Mouse (Mus musculus) E14TG2a.4 (cell line): ENCODE data around the gene Lysmd1.
"Not testable (repeated sequence)": the region's sequence is repeated elsewhere in the genome, so short reads cannot be mapped to it uniquely, and the experiment has no call there.

Experiments used
- H3K27me3 ChIP-seq: 2 replicates; pipeline ENCODE4 v1.6.1; 2014; ENCODE audit warnings: low read length, control low read depth; ENCODE audit not compliant: insufficient read depth
- H3K36me3 ChIP-seq: 2 replicates; pipeline ENCODE4 v1.6.1; 2014; ENCODE audit warnings: low read length, control low read depth; ENCODE audit not compliant: insufficient read depth
- H3K4me1 ChIP-seq: replicated peaks from 2 replicates; pipeline ENCODE4 v1.6.1; 2014; ENCODE audit warnings: low read depth, low read length, control low read depth
- H3K4me3 ChIP-seq: replicated peaks from 2 replicates; pipeline ENCODE4 v1.5.1; 2014; ENCODE audit warnings: mild to moderate bottlenecking, low read length
- H3K9me3 ChIP-seq: 2 replicates; pipeline ENCODE4 v1.6.1; 2014; ENCODE audit warnings: low read length, control low read depth
- CTCF ChIP-seq: conservative IDR thresholded peaks from 2 replicates; pipeline ENCODE4 v1.5.1; 2014; ENCODE audit warnings: low read length
- NANOG ChIP-seq: IDR thresholded peaks from 2 replicates; pipeline ENCODE4 v1.6.1; 2014; ENCODE audit warnings: borderline replicate concordance, low read length, mixed read lengths
- POU5F1 ChIP-seq: IDR thresholded peaks from 2 replicates; pipeline ENCODE4 v1.6.1; 2014; ENCODE audit warnings: low read length, borderline replicate concordance

The Lysmd1 gene

DNA sequence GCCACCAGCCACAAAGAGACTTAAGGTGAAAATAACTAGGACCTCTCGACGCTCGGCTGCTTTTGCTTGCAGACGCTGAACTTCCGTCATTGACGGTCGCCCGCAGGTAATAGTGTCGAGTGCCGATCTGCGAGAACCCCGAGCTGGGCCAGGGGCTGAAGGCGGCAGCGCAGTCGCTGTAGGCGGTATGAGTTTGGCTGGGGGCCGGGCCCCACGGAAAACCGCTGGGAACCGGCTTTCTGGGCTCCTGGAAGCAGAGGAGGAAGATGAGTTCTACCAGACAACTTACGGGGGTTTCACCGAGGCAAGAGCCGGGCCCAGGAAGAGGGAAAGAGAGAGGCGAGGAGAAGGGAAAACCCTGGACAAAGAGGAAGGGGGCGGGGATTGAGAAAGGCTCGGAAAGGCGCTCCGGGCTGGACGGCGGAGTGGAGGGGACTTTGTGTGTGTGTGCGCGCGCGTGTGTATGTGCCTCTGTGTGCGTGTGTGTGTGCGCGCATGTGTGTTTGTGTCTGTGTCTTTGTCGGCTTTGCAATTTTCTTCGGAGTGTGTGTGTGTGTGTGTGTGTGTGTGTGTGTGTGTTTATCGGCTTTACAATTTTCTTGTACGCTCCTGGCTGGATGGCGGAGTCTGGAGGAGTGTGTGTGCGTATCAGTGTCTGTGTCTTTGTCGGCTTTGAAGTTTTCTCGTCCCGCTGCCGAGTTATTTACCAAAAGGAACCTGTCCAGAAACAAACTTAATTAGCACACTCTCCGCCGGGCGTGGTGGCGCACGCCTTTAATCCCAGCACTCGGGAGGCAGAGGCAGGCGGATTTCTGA lies 22.8 kb upstream of the Lysmd1 start, which contains the start of gene Vps72:
Gene Vps72, plus strand, starts transcription at position 112 of the 816 bp plus-strand sequence.
- Histone ChIP-seq H3K4me3 (peak within 1 kb of the TSS; percentile 91), H3K27me3 (no peaks in the 10 kb centered on the region), H3K4me1 (peaks cover 48% of the 10 kb centered on the region), H3K9me3 (no peaks in the 10 kb centered on the region), H3K36me3 (peaks cover 24% of the 10 kb centered on the region)
- TF ChIP-seq NANOG (no peak), POU5F1 (no peak), CTCF (no peak)

DNA sequence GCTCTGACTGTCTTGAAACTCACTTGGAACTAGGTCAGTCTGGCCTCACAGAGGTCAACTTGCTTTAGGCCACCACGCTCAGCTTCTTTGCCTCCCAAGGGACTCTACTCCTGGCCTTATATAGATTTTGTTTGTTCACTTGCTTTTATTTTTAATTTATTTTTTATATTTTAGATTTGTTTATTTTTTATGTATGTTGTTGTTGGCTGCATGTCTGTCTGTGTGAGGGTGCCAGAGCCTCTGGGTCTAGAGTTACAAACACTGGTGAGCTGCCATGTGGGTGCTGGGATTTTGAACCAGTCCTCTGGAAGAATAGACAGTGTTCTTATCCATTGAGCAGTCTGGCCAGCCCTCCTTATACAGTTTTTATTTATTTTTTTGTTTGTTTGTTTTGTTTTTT lies 21.1 kb upstream of the Lysmd1 start:
- Histone ChIP-seq H3K27me3 (no peaks in the 10 kb centered on the region), H3K4me1 (peaks cover 42% of the 10 kb centered on the region), H3K4me3 (no peak overlapping the region), H3K36me3 (peaks cover 38% of the 10 kb centered on the region), H3K9me3 (no peaks in the 10 kb centered on the region)
- TF ChIP-seq NANOG (no peak), POU5F1 (no peak), CTCF (no peak)

DNA sequence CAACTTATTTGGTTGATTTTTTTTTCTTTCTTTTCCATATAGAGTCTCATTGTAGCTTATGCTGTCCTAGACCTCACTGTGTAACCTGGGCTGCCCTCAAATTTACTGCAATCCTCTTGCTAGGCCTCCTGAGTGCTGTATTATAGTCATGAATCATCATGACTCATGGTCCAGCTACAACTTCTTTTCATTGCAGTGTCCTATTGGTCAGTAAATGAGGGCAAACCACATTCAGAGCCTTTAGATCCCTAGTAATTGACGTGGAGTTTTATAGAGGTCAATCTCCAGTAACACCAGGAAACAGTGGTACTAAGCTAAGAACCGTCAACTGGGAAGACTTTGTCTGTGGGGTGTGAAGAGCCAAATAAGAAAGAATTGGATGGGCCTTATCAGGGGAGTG lies 16.1 kb upstream of the Lysmd1 start:
- no peak for TF ChIP-seq POU5F1
- no peak for TF ChIP-seq NANOG
- TF ChIP-seq CTCF = no peak
- Histone ChIP-seq H3K36me3 (peaks cover 85% of the 10 kb centered on the region), H3K4me3 (no peak overlapping the region), H3K27me3 (no peaks in the 10 kb centered on the region), H3K9me3 (no peaks in the 10 kb centered on the region), H3K4me1 (peaks cover 26% of the 10 kb centered on the region)

DNA sequence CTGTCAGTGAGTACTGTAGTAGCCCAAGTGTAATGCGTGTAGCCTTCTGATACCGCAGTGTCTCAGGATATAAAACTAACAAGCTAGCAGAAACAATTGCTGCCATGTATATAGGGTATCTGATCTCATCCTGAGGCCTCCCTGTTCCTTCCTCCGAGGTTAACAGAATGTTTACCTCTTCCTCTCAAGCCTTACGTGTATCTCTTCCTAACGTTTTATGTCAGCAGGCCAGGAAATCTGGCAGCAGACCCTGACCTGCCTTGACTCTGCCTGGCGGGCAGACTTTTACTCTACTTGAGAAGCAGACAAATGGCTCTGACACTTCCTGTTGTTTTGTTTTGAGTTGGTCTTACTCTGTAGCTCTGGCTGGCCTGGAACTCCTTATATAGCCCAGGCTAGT lies 12.3 kb upstream of the Lysmd1 start:
- peaks cover 20% of the 10 kb centered on the region for H3K4me1 ChIP-seq
- TF ChIP-seq CTCF (no peak), POU5F1 (no peak), NANOG (no peak)
- no peaks in the 10 kb centered on the region for H3K9me3 ChIP-seq
- H3K4me3 ChIP-seq = no peak overlapping the region
- no peaks in the 10 kb centered on the region for H3K27me3 ChIP-seq
- peaks cover 68% of the 10 kb centered on the region for H3K36me3 ChIP-seq

DNA sequence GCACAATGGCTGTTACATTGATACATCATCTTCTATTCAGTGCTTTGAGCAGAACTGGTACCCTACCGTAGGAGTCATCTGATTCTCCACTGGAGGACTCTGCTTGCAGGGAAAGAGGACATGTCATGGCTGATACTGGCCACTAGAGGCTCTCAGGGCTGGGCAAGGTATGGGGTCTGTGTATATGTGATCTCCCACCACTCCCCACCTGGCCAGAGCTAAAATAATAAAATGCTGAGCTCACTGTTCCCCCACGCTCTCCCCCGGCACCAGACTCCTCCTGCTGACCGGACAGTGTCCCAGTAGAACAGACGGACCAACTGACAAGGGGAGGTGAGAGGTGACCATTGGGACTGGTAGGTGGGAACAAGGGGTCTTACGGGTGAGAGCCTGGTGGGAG lies 9.6 kb upstream of the Lysmd1 start, which contains the start of gene Tmod4:
Gene Tmod4, plus strand, starts transcription at position 231 of the 400 bp plus-strand sequence.
- H3K27me3 ChIP-seq = no peaks in the 10 kb centered on the region
- no peaks in the 10 kb centered on the region for H3K9me3 ChIP-seq
- H3K4me1 ChIP-seq = peaks cover 42% of the 10 kb centered on the region
- TF ChIP-seq NANOG (no peak), CTCF (peak; percentile 79)
- H3K36me3 ChIP-seq = peaks cover 58% of the 10 kb centered on the region
- H3K4me3 ChIP-seq = no peak within 1 kb of the TSS

DNA sequence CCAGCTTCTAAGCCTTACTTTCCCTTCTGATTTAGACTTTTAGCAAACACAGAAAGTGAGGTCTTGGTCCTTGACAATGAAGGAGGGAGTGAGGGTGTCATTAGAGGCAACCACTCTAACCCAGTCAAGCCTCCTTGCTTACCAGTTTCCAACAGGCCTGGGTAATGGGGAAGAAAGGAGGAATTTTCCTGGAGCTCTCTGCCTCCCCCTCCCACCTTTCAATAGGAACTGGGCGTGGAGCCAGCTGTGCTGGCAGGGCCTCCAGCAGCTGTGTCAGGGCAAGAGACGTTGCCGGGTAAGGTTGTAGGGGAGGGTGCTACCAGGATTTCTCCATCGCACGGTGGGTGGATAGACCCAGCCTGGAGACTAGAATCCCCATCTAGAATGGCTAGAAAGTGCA lies 8.9 kb upstream of the Lysmd1 start:
- Histone ChIP-seq H3K4me1 (peaks cover 47% of the 10 kb centered on the region), H3K36me3 (peaks cover 58% of the 10 kb centered on the region), H3K27me3 (no peaks in the 10 kb centered on the region), H3K9me3 (no peaks in the 10 kb centered on the region), H3K4me3 (no peak overlapping the region)
- TF ChIP-seq POU5F1 (no peak), CTCF (no peak), NANOG (no peak)

DNA sequence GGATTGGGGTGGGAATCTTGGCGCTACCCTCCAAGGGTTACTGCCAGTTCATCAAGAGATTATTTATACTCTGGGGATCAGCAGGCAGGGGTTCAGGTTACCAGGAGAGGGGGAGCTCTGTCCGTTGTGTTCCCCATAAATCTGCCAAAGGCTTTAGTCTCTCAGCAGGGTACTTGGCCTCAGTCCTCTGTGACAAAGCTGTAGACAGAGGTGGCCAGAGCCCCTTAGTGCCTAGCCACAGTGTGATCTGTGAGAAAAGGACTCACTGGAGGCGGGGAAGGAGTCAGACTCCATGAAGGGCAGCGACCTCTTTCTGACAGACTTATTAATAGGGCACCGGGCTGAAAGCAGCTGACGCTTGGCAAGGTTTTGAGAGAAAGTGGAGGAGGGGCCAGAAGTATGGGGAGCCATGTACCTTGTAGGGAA lies 4.6 kb upstream of the Lysmd1 start:
- H3K36me3 ChIP-seq = peaks cover 44% of the 10 kb centered on the region
- peaks cover 48% of the 10 kb centered on the region for H3K4me1 ChIP-seq
- H3K27me3 ChIP-seq = no peaks in the 10 kb centered on the region
- no peak overlapping the region for H3K4me3 ChIP-seq
- no peaks in the 10 kb centered on the region for H3K9me3 ChIP-seq
- TF ChIP-seq POU5F1 (no peak), CTCF (no peak)

DNA sequence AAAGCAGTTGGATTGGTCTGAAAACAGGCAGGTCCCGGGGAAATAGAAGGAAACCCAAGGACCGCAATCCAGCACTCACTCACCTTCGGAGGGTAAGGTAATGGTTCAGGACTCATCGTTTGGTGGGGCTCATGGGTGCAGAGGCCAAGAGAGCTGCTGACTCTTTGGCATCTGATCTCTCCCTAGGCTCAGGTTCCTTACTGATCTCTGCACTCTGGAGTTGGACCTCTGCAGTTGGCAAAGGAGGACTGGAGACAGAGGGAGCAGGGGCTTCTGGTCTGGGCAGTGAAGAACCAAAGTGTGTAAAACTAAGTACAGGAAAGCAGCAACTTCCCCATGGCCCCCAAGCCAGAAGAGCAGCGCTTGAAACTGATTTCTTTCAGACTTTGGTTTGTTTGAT lies 3.8 kb upstream of the Lysmd1 start:
- H3K36me3 ChIP-seq = peaks cover 44% of the 10 kb centered on the region
- no peak overlapping the region for H3K4me3 ChIP-seq
- TF ChIP-seq NANOG (no peak), POU5F1 (no peak)
- peaks cover 43% of the 10 kb centered on the region for H3K4me1 ChIP-seq
- no peaks in the 10 kb centered on the region for H3K27me3 ChIP-seq
- H3K9me3 ChIP-seq = no peaks in the 10 kb centered on the region

DNA sequence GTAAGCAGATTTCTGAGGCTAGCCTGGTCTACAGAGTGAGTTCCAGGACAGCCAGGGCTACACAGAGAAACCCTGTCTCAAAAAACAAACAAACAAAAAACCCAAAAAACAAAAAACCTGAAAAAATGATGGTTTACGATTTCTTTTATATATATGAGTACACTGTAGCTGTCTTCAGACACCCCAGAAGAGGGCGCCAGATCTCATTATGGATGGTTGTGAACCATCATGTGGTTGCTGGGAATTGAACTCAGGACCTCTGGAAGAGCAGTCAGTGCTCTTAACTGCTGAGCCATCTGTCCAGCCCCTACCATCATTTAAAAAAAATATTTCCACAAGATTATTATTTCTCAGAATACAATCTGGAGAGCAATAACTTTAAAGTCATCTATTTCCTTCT lies 1.5 kb upstream of the Lysmd1 start:
- not testable (repeated sequence) for H3K9me3 ChIP-seq, H3K27me3 ChIP-seq
- peak; percentile 37 for TF ChIP-seq CTCF
- H3K4me3 ChIP-seq = peak overlapping the region; percentile 84; the same call in 1 of the 2 replicates
- H3K4me1 ChIP-seq = peaks cover 55% of the 10 kb centered on the region
- peaks cover 40% of the 10 kb centered on the region for H3K36me3 ChIP-seq
